Mouse (Mus musculus) kidney, embryonic 14.5 days (tissue): ENCODE data around the gene Rbmxl1. TPM values are rescaled to one million over a fixed set of nuclear protein-coding genes. Genes with fewer than 3 reads are reported as not detected.
A peak's percentile ranks its signal among the peaks of the same experiment; 100 is the strongest.
"Not testable (repeated sequence)": the region's sequence is repeated elsewhere in the genome, so short reads cannot be mapped to it uniquely, and the experiment has no call there.

Experiments
- ATAC-seq: fragments of 200-750 bp; cut with Nextera tagmentation; 2 replicates; pipeline ENCODE4 v1.8.0; 2017; ENCODE audit warnings: moderate number of reproducible peaks, mild to moderate bottlenecking, moderate TSS enrichment, moderate library complexity; ENCODE audit not compliant: low FRiP score, low TSS enrichment
- H3K27ac ChIP-seq: fragments of 300-500 bp; sonication (generic); 2 replicates; pipeline ENCODE4 v1.5.1; 2014; ENCODE audit warnings: low read depth, mild to moderate bottlenecking, low read length, moderate library complexity, mixed read lengths
- H3K27me3 ChIP-seq: fragments of 300-500 bp; sonication (generic); 2 replicates; pipeline ENCODE4 v1.6.1; 2014; ENCODE audit warnings: mild to moderate bottlenecking, low read length; ENCODE audit not compliant: control insufficient read depth, insufficient read depth
- H3K36me3 ChIP-seq: fragments of 300-500 bp; sonication (generic); 2 replicates; pipeline ENCODE4 v1.6.1; 2014; ENCODE audit warnings: low read length, mixed read lengths; ENCODE audit not compliant: control insufficient read depth, insufficient read depth
- H3K4me1 ChIP-seq: fragments of 300-500 bp; sonication (generic); 2 replicates; pipeline ENCODE4 v1.6.1; 2014; ENCODE audit warnings: low read length, mixed read lengths; ENCODE audit not compliant: control insufficient read depth, insufficient read depth
- H3K4me2 ChIP-seq: fragments of 300-500 bp; sonication (generic); replicated peaks from 2 replicates; pipeline ENCODE4 v1.6.1; 2014; ENCODE audit warnings: low read depth, mild to moderate bottlenecking, low read length
- H3K4me3 ChIP-seq: fragments of 300-500 bp; sonication (generic); 2 replicates; pipeline ENCODE4 v1.5.1; 2014; ENCODE audit warnings: mild to moderate bottlenecking, low read length
- H3K9ac ChIP-seq: fragments of 300-500 bp; sonication (generic); 2 replicates; pipeline ENCODE4 v1.6.1; 2014; ENCODE audit warnings: low read depth, mild to moderate bottlenecking, low read length, moderate library complexity
- H3K9me3 ChIP-seq: fragments of 300-500 bp; sonication (generic); 2 replicates; pipeline ENCODE4 v1.6.1; 2016; ENCODE audit warnings: low read length; ENCODE audit not compliant: control insufficient read depth
- WGBS: fragments of 180-500 bp; shearing (Covaris S2); extraction: QIAGEN DNeasy Blood & Tissue Kit; methylation state at CpG from one replicate; pipeline ENCODE4 v1.1.7; 2014; 5-methylcytosine and 5-hydroxymethylcytosine counted together
- polyA plus RNA-seq: library from polyadenylated mRNA; unstranded; fragments of >200 nt; fragmentation: Nextera tagmentation; extraction: Ambion mirVana; gene quantifications from 2 replicates; pipeline ENCODE4 v1.2.1, GENCODE M21; 2014

The Rbmxl1 gene
- polyA plus RNA-seq, result 275 and 296 TPM in 2 replicates

GRCm38 (mm10) chr8:78508719-78509272, at the start of gene Rbmxl1:
TSS of gene Rbmxl1 (minus strand) at chr8:78508898.
- H3K36me3 ChIP-seq, result peaks cover 21% of the 10 kb centered on the region
- no peaks in the 10 kb centered on the region for H3K9me3 ChIP-seq
- H3K27me3 ChIP-seq, result no peaks in the 10 kb centered on the region
- H3K9ac ChIP-seq, result peak within 1 kb of the TSS; percentile 99
- H3K4me2 ChIP-seq, result peak within 1 kb of the TSS; percentile 87
- peak; percentile 84 for ATAC-seq
- 1% methylated on average over 70 of the region's 70 CpGs for WGBS
- peak within 1 kb of the TSS; percentile 97 for H3K27ac ChIP-seq
- peaks cover 3% of the 10 kb centered on the region; the same call in 1 of the 2 replicates for H3K4me1 ChIP-seq
- peak within 1 kb of the TSS; percentile 95 for H3K4me3 ChIP-seq

GRCm38 (mm10) chr8:78556773-78557434, 48.2 kb upstream of the Rbmxl1 start:
- H3K4me1 ChIP-seq, result no peaks in the 10 kb centered on the region
- 57% methylated on average over 11 of the region's 11 CpGs for WGBS
- no peak overlapping the region for H3K27ac ChIP-seq
- H3K27me3 ChIP-seq, result no peaks in the 10 kb centered on the region
- H3K36me3 ChIP-seq, result no peaks in the 10 kb centered on the region
- no peak overlapping the region for H3K9ac ChIP-seq
- peak; percentile 57; the same call in 1 of the 2 replicates for ATAC-seq
- H3K9me3 ChIP-seq, result 0 out of 2 replicates have a peak, but pooled peaks cover 3% of the 10 kb centered on the region
- H3K4me3 ChIP-seq, result no peak overlapping the region
- H3K4me2 ChIP-seq, result no peak overlapping the region

- Histone ChIP-seq H3K27me3 (no peaks in the 10 kb centered on the region), H3K9me3 (no peaks in the 10 kb centered on the region), H3K9ac (no peak overlapping the region), H3K36me3 (no peaks in the 10 kb centered on the region), H3K4me1 (no peaks in the 10 kb centered on the region), H3K27ac (no peak overlapping the region), H3K4me2 (no peak overlapping the region), H3K4me3 (no peak overlapping the region)
- 86% methylated on average over 4 of the region's 4 CpGs for WGBS
- ATAC-seq, result no peak
These were observed 47.1 kb upstream of the Rbmxl1 start for GRCm38 (mm10) chr8:78555817-78556216.

GRCm38 (mm10) chr8:78550752-78551134, 42.0 kb upstream of the Rbmxl1 start:
- Histone ChIP-seq H3K9me3 (no peaks in the 10 kb centered on the region), H3K27ac (no peak overlapping the region), H3K4me2 (no peak overlapping the region), H3K4me1 (0 out of 2 replicates have a peak, but pooled peaks cover 4% of the 10 kb centered on the region), H3K27me3 (no peaks in the 10 kb centered on the region), H3K4me3 (no peak overlapping the region), H3K36me3 (no peaks in the 10 kb centered on the region), H3K9ac (no peak overlapping the region)
- ATAC-seq, result no peak
- 49% methylated on average over 2 of the region's 2 CpGs for WGBS

GRCm38 (mm10) chr8:78549971-78550751, 41.5 kb upstream of the Rbmxl1 start:
- Histone ChIP-seq H3K9ac (no peak overlapping the region), H3K4me1 (0 out of 2 replicates have a peak, but pooled peaks cover 4% of the 10 kb centered on the region), H3K4me3 (no peak overlapping the region), H3K27ac (no peak overlapping the region), H3K4me2 (no peak overlapping the region), H3K36me3 (no peaks in the 10 kb centered on the region), H3K27me3 (no peaks in the 10 kb centered on the region), H3K9me3 (no peaks in the 10 kb centered on the region)
- WGBS, result 45% methylated on average over 10 of the region's 10 CpGs
- ATAC-seq, result no peak

- H3K9ac ChIP-seq, H3K27me3 ChIP-seq, H3K27ac ChIP-seq, ATAC-seq, H3K9me3 ChIP-seq, H3K4me1 ChIP-seq, H3K36me3 ChIP-seq, H3K4me2 ChIP-seq, H3K4me3 ChIP-seq: not testable (repeated sequence)
- WGBS, result 41% methylated on average over 7 of the region's 14 CpGs
These were observed 36.6 kb upstream of the Rbmxl1 start for GRCm38 (mm10) chr8:78545153-78545817.

- Histone ChIP-seq H3K4me2 (no peak overlapping the region), H3K4me1 (no peaks in the 10 kb centered on the region), H3K9ac (no peak overlapping the region), H3K36me3 (peaks cover 12% of the 10 kb centered on the region), H3K27ac (no peak overlapping the region), H3K9me3 (no peaks in the 10 kb centered on the region), H3K27me3 (no peaks in the 10 kb centered on the region), H3K4me3 (no peak overlapping the region)
- 28% methylated on average over 2 of the region's 2 CpGs for WGBS
- no peak for ATAC-seq
These were observed 35.8 kb upstream of the Rbmxl1 start for GRCm38 (mm10) chr8:78544545-78544944.

- H3K4me1 ChIP-seq, result no peaks in the 10 kb centered on the region
- peaks cover 12% of the 10 kb centered on the region for H3K36me3 ChIP-seq
- no peak overlapping the region for H3K9ac ChIP-seq
- no peak overlapping the region for H3K4me2 ChIP-seq
- H3K27me3 ChIP-seq, result no peaks in the 10 kb centered on the region
- WGBS, result 45% methylated on average over 1 of the region's 1 CpGs
- no peak overlapping the region for H3K27ac ChIP-seq
- no peak; the same call in 1 of the 2 replicates for ATAC-seq
- H3K9me3 ChIP-seq, result no peaks in the 10 kb centered on the region
- H3K4me3 ChIP-seq, result no peak overlapping the region
These were observed 34.9 kb upstream of the Rbmxl1 start for GRCm38 (mm10) chr8:78543621-78544020.
